Mouse (Mus musculus) adrenal gland, adult 18-20 months (tissue): ENCODE results near the gene Tnxb. TPM values are rescaled to one million over a fixed set of nuclear protein-coding genes. Genes with fewer than 3 reads are reported as not detected.

Experiments used
- DNase-seq, 2 experiments: peaks; one replicate each; pipeline ENCODE4 v3.0.0; 2021 to 2022; ENCODE audit warnings: low spot score in 2 of 2
- total RNA-seq, 2 experiments: library from RNA; stranded (reverse); gene quantifications; 1 replicate in 1 of 2; 2 replicates in 1 of 2; pipeline ENCODE4 v1.2.3; 2021

Gene Tnxb
- total RNA-seq, 2 experiments from 2014 or later, result 19.8 to 25.2 TPM

- no peak for DNase-seq
Measured at GRCm38 (mm10) chr17:34643379-34643778, 27.0 kb upstream of the Tnxb start.

- DNase-seq, result no peak
Measured at GRCm38 (mm10) chr17:34643944-34644343, 26.4 kb upstream of the Tnxb start.

GRCm38 (mm10) chr17:34644608-34645007 lies 25.7 kb upstream of the Tnxb start, which contains the start of gene Fkbpl:
Gene Fkbpl, plus strand, starts transcription at chr17:34644764.
- DNase-seq, result peak; percentile 88 to 93

GRCm38 (mm10) chr17:34645256-34645829 lies 25.0 kb upstream of the Tnxb start:
- DNase-seq, result no peak

- DNase-seq, result no peak
Measured at GRCm38 (mm10) chr17:34645831-34646511, 24.4 kb upstream of the Tnxb start.

GRCm38 (mm10) chr17:34646906-34647787 lies 23.2 kb upstream of the Tnxb start, which contains the start of gene Atf6b:
Gene Atf6b, plus strand, starts transcription at chr17:34647146.
- DNase-seq, result peak; percentile 80 to 81

GRCm38 (mm10) chr17:34648141-34648890 lies 22.0 kb upstream of the Tnxb start:
- DNase-seq, result no peak

GRCm38 (mm10) chr17:34649106-34649864 lies 21.1 kb upstream of the Tnxb start:
- DNase-seq, result no peak

GRCm38 (mm10) chr17:34650781-34651180 lies 19.6 kb upstream of the Tnxb start:
- DNase-seq, result no peak

- no peak for DNase-seq
Measured at GRCm38 (mm10) chr17:34651507-34652221, 18.7 kb upstream of the Tnxb start.

GRCm38 (mm10) chr17:34652546-34652945 lies 17.8 kb upstream of the Tnxb start:
- DNase-seq, result no peak

GRCm38 (mm10) chr17:34652985-34653384 lies 17.4 kb upstream of the Tnxb start:
- DNase-seq, result no peak

GRCm38 (mm10) chr17:34653746-34654285 lies 16.5 kb upstream of the Tnxb start:
- peak; percentile 64 to 73 for DNase-seq

GRCm38 (mm10) chr17:34654392-34654791 lies 15.9 kb upstream of the Tnxb start:
- no peak for DNase-seq

- DNase-seq, result no peak
Measured at GRCm38 (mm10) chr17:34655160-34655559, 15.2 kb upstream of the Tnxb start.

GRCm38 (mm10) chr17:34655581-34655991 lies 14.7 kb upstream of the Tnxb start:
- peak; percentile 67 to 78 for DNase-seq

- DNase-seq, result no peak
Measured at GRCm38 (mm10) chr17:34656666-34657065, 13.7 kb upstream of the Tnxb start.

GRCm38 (mm10) chr17:34657271-34657670 lies 13.1 kb upstream of the Tnxb start:
- DNase-seq, result no peak

- DNase-seq, result no peak
Measured at GRCm38 (mm10) chr17:34658145-34658544, 12.2 kb upstream of the Tnxb start.
